Comparison of ENCODE assay signal across 8 mouse cellular contexts in genomic region chr7:44892276-44892921, GRCm38 (mm10). TPM values are rescaled to one million over a fixed set of nuclear protein-coding genes. Genes with fewer than 3 reads are reported as not detected.
DNase-seq lines count a peak whose midpoint lies in the region; ATAC-seq and TF ChIP-seq lines count a peak whose summit lies in the region.

Med25 (minus strand) TSS chr7:44892712.

- H3K27ac ChIP-seq in bone marrow macrophage, adult 2 months (ENCODE audit: insufficient read depth, low read depth, low read length): peak within 1 kb of the TSS; percentile 91
- H3K27ac ChIP-seq in embryonic fibroblast, embryonic 13.5 days (ENCODE audit: insufficient read depth, low read length): peak within 1 kb of the TSS; percentile 95
- peak within 1 kb of the TSS; percentile 92 for H3K27ac ChIP-seq in kidney, embryonic 14.5 days (ENCODE audit: low read depth, low read length)
- H3K27ac ChIP-seq in limb, embryonic 15.5 days: peak within 1 kb of the TSS; percentile 97

- H3K9ac ChIP-seq in kidney, embryonic 14.5 days (ENCODE audit: low read depth, low read length): peak within 1 kb of the TSS; percentile 89
- peak within 1 kb of the TSS; percentile 77 for H3K9ac ChIP-seq in limb, embryonic 15.5 days

- peak; percentile 95 for DNase-seq in A20 (ENCODE audit: low read depth, low spot score)
- DNase-seq in heart, adult 9 months (ENCODE audit: low spot score in 2 of 2): peak; percentile 94 to 96
- DNase-seq in monocyte, adult 2 months (ENCODE audit: low read depth in 1 of 2, low spot score in 2 of 2): peak; percentile 60 to 74
- peak; percentile 84 to 86 for DNase-seq in spleen, postnatal 36 days (ENCODE audit: low spot score in 2 of 2)

- peak within 1 kb of the TSS; percentile 73 for H3K4me2 ChIP-seq in kidney, embryonic 14.5 days (replicated peaks; ENCODE audit: low read depth, low read length)
- H3K4me2 ChIP-seq in limb, embryonic 15.5 days: peak within 1 kb of the TSS; percentile 84

- no peak for TF ChIP-seq POLR2A in bone marrow macrophage, adult 2 months (IDR thresholded peaks at IDR 0.05; ENCODE audit: borderline replicate concordance, low read depth, low read length)
- TF ChIP-seq POLR2A in embryonic fibroblast, embryonic 13.5 days (IDR thresholded peaks at IDR 0.05; ENCODE audit: low read depth, low read length): peak; percentile 74

- peak; percentile 77 for ATAC-seq in kidney, embryonic 14.5 days (ENCODE audit: low FRiP score, low TSS enrichment)
- ATAC-seq in limb, embryonic 15.5 days (ENCODE audit: insufficient number of reproducible peaks, low FRiP score, low TSS enrichment, low read depth): peak; percentile 84

- no peak for TF ChIP-seq CTCF in bone marrow macrophage, adult 2 months (IDR thresholded peaks at IDR 0.05; ENCODE audit: low read depth, low read length)
- TF ChIP-seq CTCF in embryonic fibroblast, embryonic 13.5 days (IDR thresholded peaks at IDR 0.05; ENCODE audit: borderline replicate concordance, insufficient read depth, low read length): no peak

- H3K4me1 ChIP-seq in bone marrow macrophage, adult 2 months (ENCODE audit: control insufficient read depth, insufficient read depth, low read length): peaks cover 24% of the 10 kb centered on the region
- peaks cover 6% of the 10 kb centered on the region; the same call in 1 of the 2 replicates for H3K4me1 ChIP-seq in embryonic fibroblast, embryonic 13.5 days (ENCODE audit: control insufficient read depth, insufficient read depth, low read length)
- H3K4me1 ChIP-seq in kidney, embryonic 14.5 days (ENCODE audit: control insufficient read depth, insufficient read depth, low read length): peaks cover 29% of the 10 kb centered on the region
- peaks cover 46% of the 10 kb centered on the region for H3K4me1 ChIP-seq in limb, embryonic 15.5 days

- under 1% methylated on average over 55 of the region's 56 CpGs for WGBS in kidney, embryonic 14.5 days
- under 1% methylated on average over 56 of the region's 56 CpGs for WGBS in limb, embryonic 15.5 days

- H3K4me3 ChIP-seq in bone marrow macrophage, adult 2 months (ENCODE audit: insufficient read depth, low read length): peak within 1 kb of the TSS; percentile 91
- peak within 1 kb of the TSS; percentile 92 for H3K4me3 ChIP-seq in embryonic fibroblast, embryonic 13.5 days (ENCODE audit: insufficient read depth, low read length)
- H3K4me3 ChIP-seq in kidney, embryonic 14.5 days (ENCODE audit: low read length): peak within 1 kb of the TSS; percentile 86
- peak within 1 kb of the TSS; percentile 78 for H3K4me3 ChIP-seq in limb, embryonic 15.5 days

- no peaks in the 10 kb centered on the region for H3K27me3 ChIP-seq in kidney, embryonic 14.5 days (ENCODE audit: control insufficient read depth, insufficient read depth, low read length)
- H3K27me3 ChIP-seq in limb, embryonic 15.5 days: no peaks in the 10 kb centered on the region

- H3K36me3 ChIP-seq in kidney, embryonic 14.5 days (ENCODE audit: control insufficient read depth, insufficient read depth, low read length): peaks cover 15% of the 10 kb centered on the region; the same call in 1 of the 2 replicates
- H3K36me3 ChIP-seq in limb, embryonic 15.5 days: peaks cover 29% of the 10 kb centered on the region

- no peaks in the 10 kb centered on the region for H3K9me3 ChIP-seq in kidney, embryonic 14.5 days (ENCODE audit: control insufficient read depth, low read length)
- H3K9me3 ChIP-seq in limb, embryonic 15.5 days: no peaks in the 10 kb centered on the region

RNA-seq across cellular contexts. Expression of gene Med25, which starts in this region (rescaled TPM):
- 32.3 and 33.4 TPM in 2 replicates for polyA plus RNA-seq in bone marrow macrophage, adult 2 months (2012; ENCODE audit: insufficient read depth, insufficient read length, missing spikeins)
- polyA plus RNA-seq in embryonic fibroblast, embryonic 13.5 days (2011; ENCODE audit: insufficient read length, low read depth, missing spikeins): 33.4 and 42.8 TPM in 2 replicates
- polyA plus RNA-seq in kidney, embryonic 14.5 days (2014; fragmentation: Nextera tagmentation; extraction: Ambion mirVana): 80.0 and 86.3 TPM in 2 replicates
- 103 and 109 TPM in 2 replicates for polyA plus RNA-seq in limb, embryonic 15.5 days (2015; fragmentation: Nextera tagmentation; extraction: Ambion mirVana)

Comparison
In these comparisons a context has a peak if more than half of its experiments do, and no peak if none do; other contexts are left out.
1. Peak in every context shown above with its lines: DNase-seq, ATAC-seq, H3K4me3 ChIP-seq and H3K27ac ChIP-seq.